Mouse (Mus musculus): ENCODE data around the gene Oasl2. TPM values are rescaled to one million over a fixed set of nuclear protein-coding genes. Genes with fewer than 3 reads are reported as not detected.
"Not testable (repeated sequence)": the region's sequence is repeated elsewhere in the genome, so short reads cannot be mapped to it uniquely, and the experiment has no call there.

Gene Oasl2
- polyA plus RNA-seq, 1 experiment from 2014 or later: 7.8 TPM

DNA sequence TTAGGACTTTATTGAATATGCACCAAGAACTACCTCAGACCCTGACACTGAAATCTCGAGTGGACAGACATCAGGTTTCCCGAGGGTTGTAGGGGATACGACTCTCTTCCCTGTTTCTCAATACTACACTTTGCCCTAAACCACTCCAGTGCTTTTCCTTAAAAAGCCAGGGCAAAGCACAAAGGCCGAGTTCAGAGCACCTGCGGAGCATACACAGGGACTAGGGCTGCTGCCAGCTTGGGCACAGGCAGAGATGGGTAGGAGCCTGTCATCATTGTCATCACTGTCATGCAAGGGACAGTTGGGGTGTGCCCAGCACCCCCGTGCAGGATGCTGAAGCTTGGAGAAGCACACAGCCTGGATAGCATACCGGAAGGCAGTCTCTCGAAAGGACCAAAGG lies 36.5 kb downstream of the Oasl2 start:
- Histone ChIP-seq H3K27ac (ENCODE audit: low read depth) (no peak overlapping the region), H3K4me1 (ENCODE audit: insufficient read depth) (no peaks in the 10 kb centered on the region), H3K4me2 (ENCODE audit: low read depth, low read length) (no peak overlapping the region), H3K4me3 (ENCODE audit: low read depth, low read length) (no peak overlapping the region), H3K9ac (replicated peaks) (no peak overlapping the region), H3K9me3 (ENCODE audit: low read length) (no peaks in the 10 kb centered on the region), H3K36me3 (replicated peaks; ENCODE audit: insufficient read depth, low read length) (0 out of 2 replicates have a peak, but pooled peaks cover 3% of the 10 kb centered on the region), H3K27me3 (ENCODE audit: insufficient read depth, low read length) (no peaks in the 10 kb centered on the region)
- ATAC-seq: no peak
- DNase-seq: no peak
- 74% methylated on average over 8 of the region's 8 CpGs for WGBS (ENCODE audit: insufficient replicate concordance)
- no peak for TF ChIP-seq EP300 (IDR thresholded peaks at IDR 0.05; ENCODE audit: low read depth)
- TF ChIP-seq CTCF (IDR thresholded peaks at IDR 0.05; ENCODE audit: low read depth): no peak

DNA sequence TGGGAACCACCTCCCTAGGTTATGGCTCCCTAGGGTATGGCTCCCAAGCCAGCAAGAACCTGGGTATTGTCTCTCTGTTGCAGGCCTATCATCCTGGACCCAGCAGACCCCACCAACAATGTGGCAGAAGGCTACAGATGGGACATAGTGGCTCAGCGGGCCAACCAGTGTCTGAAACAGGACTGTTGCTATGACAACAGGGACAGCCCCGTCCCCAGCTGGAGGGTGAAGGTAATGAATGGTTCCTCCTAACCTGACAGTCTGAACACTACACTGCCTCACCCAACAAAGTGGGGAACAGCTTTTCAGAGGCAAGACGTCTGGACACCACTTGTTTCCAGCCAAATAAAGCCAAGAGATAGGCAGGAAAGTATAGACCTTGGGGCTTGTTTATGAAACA lies 39.1 kb downstream of the Oasl2 start:
- Histone ChIP-seq H3K27ac (ENCODE audit: low read depth) (no peak overlapping the region), H3K4me2 (ENCODE audit: low read depth, low read length) (no peak overlapping the region), H3K4me3 (ENCODE audit: low read depth, low read length) (no peak overlapping the region), H3K36me3 (replicated peaks; ENCODE audit: insufficient read depth, low read length) (0 out of 2 replicates have a peak, but pooled peaks cover 3% of the 10 kb centered on the region), H3K4me1 (ENCODE audit: insufficient read depth) (no peaks in the 10 kb centered on the region), H3K9ac (replicated peaks) (no peak overlapping the region), H3K9me3 (ENCODE audit: low read length) (no peaks in the 10 kb centered on the region), H3K27me3 (ENCODE audit: insufficient read depth, low read length) (no peaks in the 10 kb centered on the region)
- DNase-seq (no peak), ATAC-seq (no peak)
- TF ChIP-seq CTCF (IDR thresholded peaks at IDR 0.05; ENCODE audit: low read depth) (no peak), EP300 (IDR thresholded peaks at IDR 0.05; ENCODE audit: low read depth) (no peak)
- WGBS (ENCODE audit: insufficient replicate concordance): 44% methylated on average over 3 of the region's 3 CpGs

DNA sequence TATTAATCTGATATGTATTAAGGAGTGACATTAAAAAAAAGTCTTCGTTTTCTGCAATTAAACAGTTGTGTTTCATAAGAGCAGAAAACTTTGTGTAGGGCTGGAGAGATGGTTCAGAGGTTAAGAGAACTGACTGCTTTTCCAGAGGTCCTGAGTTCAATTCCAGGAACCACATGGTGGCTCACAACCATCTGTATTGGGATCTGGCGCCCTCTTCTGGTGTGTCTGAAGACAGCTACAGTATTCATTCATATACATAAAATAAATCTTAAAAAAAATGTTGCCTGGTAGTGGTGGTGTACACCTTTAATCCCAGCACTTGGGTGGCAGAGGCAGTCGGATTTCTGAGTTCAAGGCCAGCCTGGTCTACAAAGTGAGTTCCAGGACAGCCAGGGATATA lies 44.4 kb downstream of the Oasl2 start:
- not testable (repeated sequence) for H3K36me3 ChIP-seq (replicated peaks; ENCODE audit: insufficient read depth, low read length); H3K27ac ChIP-seq (ENCODE audit: low read depth); H3K9me3 ChIP-seq (ENCODE audit: low read length); H3K9ac ChIP-seq (replicated peaks); ATAC-seq; H3K27me3 ChIP-seq (ENCODE audit: insufficient read depth, low read length); H3K4me1 ChIP-seq (ENCODE audit: insufficient read depth); DNase-seq
- Histone ChIP-seq H3K4me2 (ENCODE audit: low read depth, low read length) (peak overlapping the region; percentile 86), H3K4me3 (ENCODE audit: low read depth, low read length) (0 out of 2 replicates have a peak overlapping the region, but pooled peaks have one; percentile 84)
- peak; percentile 36 for TF ChIP-seq CTCF (IDR thresholded peaks at IDR 0.05; ENCODE audit: low read depth)
- WGBS (ENCODE audit: insufficient replicate concordance): 57% methylated on average over 3 of the region's 3 CpGs

DNA sequence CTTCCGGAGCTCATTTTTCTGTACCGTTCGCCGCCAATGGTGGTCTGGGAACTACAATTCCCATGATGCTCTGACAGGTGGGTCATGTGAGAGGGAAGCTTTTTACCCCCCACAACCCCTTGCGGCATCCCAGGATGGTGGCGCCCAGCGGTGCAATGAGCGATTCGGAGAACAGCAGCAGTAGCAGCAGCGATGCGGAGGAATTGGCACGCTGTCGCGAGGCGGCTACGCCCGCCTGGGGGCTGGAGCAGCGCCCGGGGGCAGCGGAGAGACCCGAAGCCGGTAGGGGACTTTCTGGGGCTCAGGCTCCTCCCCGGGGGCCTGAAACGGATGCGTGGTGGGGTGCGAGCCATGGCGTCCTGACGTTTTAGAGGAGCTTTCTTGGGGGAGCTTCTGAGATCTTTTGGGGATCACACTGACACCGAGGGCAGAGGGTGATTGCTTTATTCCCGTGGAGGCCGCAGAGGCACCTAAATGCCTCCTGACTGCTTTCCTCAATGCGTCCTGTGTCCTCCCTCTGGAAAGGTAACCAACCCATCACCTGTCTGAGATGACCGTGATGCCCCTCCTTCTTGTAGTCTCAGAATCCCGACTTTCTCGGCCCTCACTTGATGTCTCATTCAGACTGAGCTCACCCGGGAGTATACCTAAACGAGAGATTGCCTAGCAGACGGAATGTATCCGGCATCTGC lies 45.5 kb downstream of the Oasl2 start, which contains the start of gene 2210016L21Rik:
2210016L21Rik (plus strand) TSS at position 85 of the 692 bp plus-strand sequence.
- DNase-seq (peak; percentile 87), ATAC-seq (peak; percentile 94)
- Histone ChIP-seq H3K36me3 (replicated peaks; ENCODE audit: insufficient read depth, low read length) (peaks cover 13% of the 10 kb centered on the region), H3K4me3 (ENCODE audit: low read depth, low read length) (peak within 1 kb of the TSS; percentile 84), H3K9ac (replicated peaks) (peak within 1 kb of the TSS; percentile 88), H3K27ac (ENCODE audit: low read depth) (peak within 1 kb of the TSS; percentile 77), H3K9me3 (ENCODE audit: low read length) (no peaks in the 10 kb centered on the region), H3K4me2 (ENCODE audit: low read depth, low read length) (peak within 1 kb of the TSS; percentile 86), H3K27me3 (ENCODE audit: insufficient read depth, low read length) (no peaks in the 10 kb centered on the region), H3K4me1 (ENCODE audit: insufficient read depth) (peaks cover 7% of the 10 kb centered on the region; the same call in 1 of the 2 replicates)
- TF ChIP-seq CTCF (IDR thresholded peaks at IDR 0.05; ENCODE audit: low read depth) (peak; percentile 39), EP300 (IDR thresholded peaks at IDR 0.05; ENCODE audit: low read depth) (no peak)
- WGBS (ENCODE audit: insufficient replicate concordance): 1% methylated on average over 39 of the region's 39 CpGs

DNA sequence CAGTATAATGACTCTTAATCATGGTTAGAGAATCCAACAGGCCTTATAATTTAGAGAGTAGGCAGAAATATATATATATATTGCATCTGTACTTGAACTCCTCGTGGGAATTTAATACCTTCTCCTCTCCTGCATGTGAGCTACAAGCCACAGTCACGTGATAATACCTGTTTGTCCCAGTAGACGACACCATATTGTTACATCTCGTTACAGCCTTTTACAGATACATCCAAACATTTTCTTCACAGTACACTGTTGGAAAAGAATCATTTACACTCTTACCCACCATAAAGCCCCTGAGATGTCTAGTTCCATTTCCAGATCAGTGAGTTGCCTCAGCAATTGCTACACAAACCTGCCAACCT lies 46.0 kb downstream of the Oasl2 start:
- WGBS (ENCODE audit: insufficient replicate concordance): 42% methylated on average over 4 of the region's 4 CpGs
- no peak for TF ChIP-seq CTCF (IDR thresholded peaks at IDR 0.05; ENCODE audit: low read depth)
- no peak for TF ChIP-seq EP300 (IDR thresholded peaks at IDR 0.05; ENCODE audit: low read depth)
- Histone ChIP-seq H3K36me3 (replicated peaks; ENCODE audit: insufficient read depth, low read length) (peaks cover 16% of the 10 kb centered on the region), H3K4me1 (ENCODE audit: insufficient read depth) (peaks cover 7% of the 10 kb centered on the region; the same call in 1 of the 2 replicates), H3K9me3 (ENCODE audit: low read length) (no peaks in the 10 kb centered on the region), H3K27me3 (ENCODE audit: insufficient read depth, low read length) (no peaks in the 10 kb centered on the region), H3K27ac (ENCODE audit: low read depth) (0 out of 2 replicates have a peak overlapping the region, but pooled peaks have one; percentile 77), H3K4me2 (ENCODE audit: low read depth, low read length) (peak overlapping the region; percentile 86), H3K4me3 (ENCODE audit: low read depth, low read length) (peak overlapping the region; percentile 84), H3K9ac (replicated peaks) (peak overlapping the region; percentile 88)
- no peak for DNase-seq
- no peak for ATAC-seq

DNA sequence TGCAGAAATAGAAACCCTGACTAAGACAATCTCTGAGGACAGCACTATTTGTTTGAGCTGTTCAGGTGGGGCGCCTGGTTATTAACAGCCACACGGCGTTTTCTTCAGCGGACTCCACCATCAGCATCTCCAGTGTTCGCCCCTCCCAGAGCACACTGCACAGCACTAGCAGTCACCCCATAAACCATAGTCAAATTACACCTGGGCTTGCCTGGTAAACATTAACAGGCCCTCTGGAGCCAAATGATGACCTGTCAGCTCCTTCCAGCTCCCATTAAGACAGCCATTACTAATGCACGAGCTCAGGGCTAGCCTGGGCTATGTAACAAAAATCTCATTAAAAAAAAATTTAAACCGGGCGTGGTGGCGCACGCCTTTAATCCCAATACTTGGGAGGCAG lies 48.3 kb downstream of the Oasl2 start:
- H3K4me1 ChIP-seq (ENCODE audit: insufficient read depth): peaks cover 7% of the 10 kb centered on the region; the same call in 1 of the 2 replicates
- no peak overlapping the region for H3K27ac ChIP-seq (ENCODE audit: low read depth)
- no peak overlapping the region for H3K4me3 ChIP-seq (ENCODE audit: low read depth, low read length)
- DNase-seq: no peak
- H3K9me3 ChIP-seq (ENCODE audit: low read length): no peaks in the 10 kb centered on the region
- 86% methylated on average over 10 of the region's 10 CpGs for WGBS (ENCODE audit: insufficient replicate concordance)
- H3K9ac ChIP-seq (replicated peaks): no peak overlapping the region
- no peak overlapping the region for H3K4me2 ChIP-seq (ENCODE audit: low read depth, low read length)
- TF ChIP-seq EP300 (IDR thresholded peaks at IDR 0.05; ENCODE audit: low read depth): no peak
- no peak for TF ChIP-seq CTCF (IDR thresholded peaks at IDR 0.05; ENCODE audit: low read depth)
- H3K36me3 ChIP-seq (replicated peaks; ENCODE audit: insufficient read depth, low read length): peaks cover 22% of the 10 kb centered on the region
- H3K27me3 ChIP-seq (ENCODE audit: insufficient read depth, low read length): no peaks in the 10 kb centered on the region
- no peak for ATAC-seq
